Mouse (Mus musculus) adrenal gland, postnatal 25 days (tissue): ENCODE data around the gene Il21r. TPM values are rescaled to one million over a fixed set of nuclear protein-coding genes. Genes with fewer than 3 reads are reported as not detected.
A peak's percentile ranks its signal among the peaks of the same experiment; 100 is the strongest.

Source experiments
- DNase-seq: peaks from one replicate; pipeline ENCODE4 v3.0.0; 2021; ENCODE audit warnings: mixed read lengths
- long read RNA-seq: library from polyadenylated mRNA; stranded (forward); transcript quantifications from one replicate; pipeline ENCODE4 v2.0.0, GENCODE M21; 2021
- total RNA-seq: library from RNA; stranded (reverse); gene quantifications from 2 replicates; pipeline ENCODE4 v1.2.3, GENCODE M21; 2021

The Il21r gene
- 0.43 TPM in 1 of 2 replicates, not detected in the other for total RNA-seq
- long read RNA-seq, result 0 reads

- DNase-seq, result no peak
Measured at GRCm38 (mm10) chr7:125603185-125603631, at the start of gene Il21r. Gene Il21r (plus strand): TSS chr7:125603429.

DNA sequence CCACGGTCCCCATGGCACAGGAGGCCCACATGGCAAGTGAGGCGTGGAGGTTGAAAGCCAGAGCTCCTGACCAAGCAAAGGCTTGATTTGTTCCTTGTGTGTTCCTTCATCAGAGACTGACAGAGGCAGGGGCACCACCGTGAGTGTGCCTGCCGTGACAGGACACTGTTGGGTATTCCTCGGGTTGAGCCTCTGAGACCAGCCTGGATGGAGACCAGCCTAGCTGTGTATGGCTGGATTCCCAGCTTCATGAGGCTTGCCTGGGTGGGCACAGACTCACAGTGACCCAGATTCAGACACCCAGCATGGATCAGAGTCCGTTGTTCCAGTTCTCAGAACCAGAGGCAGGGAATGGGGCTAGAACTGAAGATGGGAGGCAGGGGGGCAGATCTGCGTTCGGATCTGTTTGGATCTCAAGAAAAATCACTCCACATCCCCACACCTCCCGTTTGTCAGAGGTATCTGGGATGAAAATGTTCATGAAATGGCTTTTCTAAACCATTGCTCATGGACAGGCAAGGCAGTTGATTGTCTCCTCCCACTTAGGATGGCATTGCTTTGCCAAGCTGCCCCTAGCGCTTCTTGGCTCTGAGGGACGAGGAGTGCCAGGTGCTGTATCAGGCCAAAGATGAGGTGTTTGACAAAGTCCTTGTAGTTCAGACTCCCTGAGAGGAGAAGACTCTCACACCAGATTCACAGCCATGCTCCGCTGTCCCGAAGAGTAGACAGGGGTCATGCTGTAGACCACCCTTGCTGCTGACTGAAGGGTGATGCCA, 49.4 kb upstream of the Il21r start:
- no peak for DNase-seq

- DNase-seq, result no peak
Measured at GRCm38 (mm10) chr7:125554456-125555114, 48.6 kb upstream of the Il21r start.

- no peak for DNase-seq
Measured at GRCm38 (mm10) chr7:125555351-125555872, 47.8 kb upstream of the Il21r start.

DNA sequence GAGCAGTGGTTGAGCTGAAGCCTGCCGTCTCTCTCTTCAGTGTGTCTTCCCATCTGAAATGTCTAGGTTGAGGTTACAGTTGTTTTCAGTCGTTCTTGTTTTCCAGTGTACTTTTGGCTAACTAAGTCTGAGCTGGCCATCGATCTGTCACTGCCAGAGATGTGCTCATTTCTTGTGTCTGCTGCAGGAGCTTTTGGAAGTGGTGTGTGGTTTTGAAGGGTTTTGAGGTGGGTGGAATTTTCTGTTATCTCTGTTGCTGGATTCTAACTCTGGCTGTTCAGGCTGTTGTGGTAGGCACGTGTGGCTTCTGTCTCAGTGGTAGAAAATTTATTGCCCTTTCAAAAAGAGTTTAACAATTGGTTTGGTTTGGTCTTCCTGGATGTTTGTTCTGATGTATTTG, 47.1 kb upstream of the Il21r start:
- DNase-seq, result no peak

DNA sequence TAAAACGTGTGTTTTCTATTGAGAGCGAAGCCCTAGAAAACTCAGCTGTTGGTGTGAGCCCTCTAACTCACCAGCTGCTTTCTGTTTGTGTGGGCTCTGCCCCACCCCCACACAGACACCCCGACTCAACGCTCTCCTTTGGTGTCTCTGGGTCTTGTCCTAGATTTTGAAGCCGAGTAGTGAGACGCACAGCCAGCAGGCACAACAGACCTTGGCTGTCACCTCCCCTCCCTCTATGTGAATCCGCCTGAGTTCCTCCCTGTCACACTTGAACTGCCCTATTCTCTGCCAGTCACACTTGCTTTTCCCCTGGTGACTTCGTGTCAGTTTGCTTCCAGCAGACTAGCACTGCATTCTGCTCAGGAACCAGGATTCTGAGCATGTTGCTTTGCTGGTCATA, 46.4 kb upstream of the Il21r start:
- no peak for DNase-seq

- DNase-seq, result no peak
Measured at GRCm38 (mm10) chr7:125558401-125558945, 44.8 kb upstream of the Il21r start.

DNA sequence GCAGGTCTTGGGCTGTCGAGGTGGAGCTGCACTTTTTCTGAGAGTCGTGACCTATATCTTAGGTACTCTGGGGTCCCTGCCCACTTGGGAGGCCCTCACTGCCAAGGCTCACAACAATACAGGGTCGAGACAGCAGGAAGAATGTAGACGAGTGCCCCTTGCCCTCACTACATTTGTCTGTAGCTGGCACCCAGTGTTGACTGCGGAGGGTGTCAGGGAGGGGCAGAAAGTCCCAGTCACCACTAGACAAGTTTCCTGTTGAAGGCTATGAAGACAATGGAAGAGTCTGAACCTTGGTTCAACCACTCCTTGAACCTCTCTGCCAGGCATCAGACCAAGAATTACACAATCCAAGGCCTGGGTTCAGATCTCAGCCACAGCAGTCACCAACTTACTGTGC, 44.2 kb upstream of the Il21r start:
- no peak for DNase-seq

GRCm38 (mm10) chr7:125559537-125559936, 43.7 kb upstream of the Il21r start:
- no peak for DNase-seq

DNA sequence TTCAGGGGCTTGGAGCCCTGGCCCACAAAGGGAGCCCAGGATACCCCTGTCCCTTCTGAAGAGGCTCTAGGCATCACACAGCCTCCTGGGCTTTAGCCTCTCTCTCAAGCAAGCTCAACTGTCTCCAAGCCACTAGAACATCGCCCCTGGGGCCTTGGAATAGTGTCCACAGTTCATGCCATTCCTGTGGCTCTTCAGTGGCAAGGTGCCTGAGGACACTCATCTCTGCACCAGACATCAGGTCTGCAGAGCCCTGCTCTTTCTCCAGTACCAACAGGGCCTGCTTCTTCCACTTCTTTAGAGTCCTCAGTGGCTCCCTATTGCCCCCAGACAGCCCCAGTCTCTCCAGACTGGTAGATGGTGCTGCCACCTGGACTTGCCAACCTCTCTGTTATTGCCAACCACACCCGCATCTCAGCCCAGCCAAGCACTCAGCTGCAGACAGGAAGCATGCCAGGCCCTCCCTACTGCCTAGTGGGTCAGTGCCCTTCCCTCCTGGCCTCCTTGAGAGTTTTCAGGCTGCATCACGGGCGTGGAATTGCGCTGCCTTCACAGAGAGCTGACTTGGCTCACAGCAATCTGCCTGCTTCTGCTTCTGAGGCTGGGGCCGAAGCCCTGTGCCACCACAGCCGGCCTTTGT, 43.0 kb upstream of the Il21r start:
- DNase-seq, result peak; percentile 56

- DNase-seq, result peak; percentile 92
Measured at GRCm38 (mm10) chr7:125561085-125561690, 42.0 kb upstream of the Il21r start.

GRCm38 (mm10) chr7:125562413-125562812, 40.8 kb upstream of the Il21r start:
- DNase-seq, result no peak

DNA sequence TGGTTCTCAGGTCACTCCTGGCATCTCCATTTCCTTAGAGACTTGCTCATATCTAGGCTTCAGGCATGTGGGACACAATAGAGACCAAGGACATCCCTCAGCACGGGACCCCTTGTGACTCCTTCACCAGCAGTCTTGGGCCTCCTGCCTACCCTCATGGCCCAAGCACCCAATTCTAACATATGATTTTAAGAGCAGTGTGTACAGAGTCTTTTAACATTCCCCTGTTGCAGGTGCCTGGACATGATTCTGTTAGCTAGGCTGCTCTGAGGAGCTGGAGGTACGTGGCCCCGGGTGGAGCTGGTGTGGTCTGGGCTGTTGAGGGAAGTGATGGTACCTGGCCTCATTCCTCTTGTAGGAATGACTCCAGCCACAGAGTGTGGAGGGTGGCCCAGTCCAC, 40.1 kb upstream of the Il21r start:
- no peak for DNase-seq

DNA sequence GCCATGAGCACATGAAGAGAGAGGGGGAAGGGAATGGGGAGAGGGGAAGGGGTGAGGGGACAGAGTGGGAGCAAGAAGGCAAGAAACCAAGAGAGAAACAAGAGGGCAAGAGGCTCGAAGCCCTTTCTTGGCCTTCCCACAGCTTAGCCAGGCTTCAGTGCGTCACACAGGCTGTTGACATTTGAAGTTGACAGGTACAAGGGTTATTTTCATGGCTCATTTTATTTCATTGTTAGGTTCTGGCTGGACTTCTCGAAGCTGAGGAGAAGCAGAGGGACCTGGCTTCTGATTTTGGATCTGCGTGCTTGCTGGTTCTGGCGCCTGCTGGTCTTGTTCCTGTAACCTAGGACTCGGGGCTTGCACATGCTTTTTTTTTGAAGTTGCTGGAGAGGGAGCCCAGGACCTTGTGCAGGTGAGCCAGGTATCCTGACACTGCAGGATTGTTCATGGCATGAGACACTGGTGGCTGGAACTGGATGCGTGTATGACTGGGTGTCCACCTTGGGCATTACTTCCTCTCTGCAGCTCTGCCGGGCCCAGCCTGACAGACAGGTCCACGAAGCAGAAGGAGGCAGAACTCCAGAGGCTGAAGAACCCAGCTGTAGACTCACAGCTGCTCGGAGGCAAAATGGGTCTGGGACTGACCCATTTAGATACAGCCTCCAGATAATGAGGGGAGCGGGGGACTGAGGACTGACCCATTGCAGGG, 38.8 kb upstream of the Il21r start:
- no peak for DNase-seq

DNA sequence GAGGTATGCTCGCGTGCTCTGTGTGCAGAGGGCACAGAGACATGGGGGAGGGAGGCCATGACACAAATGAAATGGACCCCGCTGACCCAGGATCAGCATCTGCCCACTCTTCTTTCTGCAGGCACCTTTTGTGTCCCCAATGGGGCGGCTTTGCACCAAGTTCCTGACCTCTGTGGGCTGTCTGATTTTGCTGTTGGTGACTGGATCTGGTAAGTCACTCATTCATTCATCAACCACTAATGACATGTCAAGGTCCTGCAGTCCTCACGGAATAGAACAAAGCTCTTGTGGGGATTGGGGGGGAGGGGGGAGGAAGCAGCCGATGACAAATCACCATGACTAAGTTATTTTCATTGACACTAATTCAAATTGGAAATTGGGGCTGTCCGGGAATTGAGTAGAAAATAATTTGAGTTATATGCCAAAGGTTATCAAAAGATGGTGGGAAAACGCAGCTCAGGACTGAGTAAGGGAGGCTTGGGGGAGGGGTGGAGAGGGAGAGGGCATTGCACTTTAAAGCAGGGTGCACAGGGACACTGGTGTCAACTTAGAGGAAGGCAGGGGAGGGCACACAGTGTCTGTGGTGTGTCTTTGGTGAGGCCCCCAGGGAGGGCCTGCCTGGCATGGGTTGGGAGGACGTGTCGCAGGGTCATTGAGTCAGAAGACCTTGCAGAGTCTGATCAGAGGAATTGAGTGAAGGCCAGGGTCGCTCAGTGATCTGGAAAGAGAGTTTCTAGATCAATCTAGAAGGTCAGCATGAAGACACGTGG, 37.5 kb upstream of the Il21r start:
- peak; percentile 66 for DNase-seq

DNA sequence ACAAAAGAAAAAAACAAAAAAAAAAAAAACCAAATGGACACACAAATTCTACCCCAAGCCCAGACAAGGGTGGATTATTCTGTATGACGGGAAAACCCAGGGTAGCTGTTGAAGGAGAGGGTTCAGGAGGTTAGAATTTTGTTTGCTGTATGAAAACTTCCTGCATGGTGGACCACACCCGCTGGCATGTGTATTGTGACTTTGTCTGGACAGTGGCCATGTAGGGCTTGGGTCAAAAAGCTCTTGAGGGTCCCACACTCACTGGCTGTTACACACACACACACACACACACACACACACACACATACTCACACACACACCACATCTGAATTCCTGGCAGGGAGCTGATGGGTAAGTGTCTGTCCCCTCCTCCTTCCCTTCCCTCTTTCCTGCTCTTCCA, 36.8 kb upstream of the Il21r start:
- no peak for DNase-seq

GRCm38 (mm10) chr7:125568888-125569287, 34.3 kb upstream of the Il21r start:
- no peak for DNase-seq

- no peak for DNase-seq
Measured at GRCm38 (mm10) chr7:125571891-125572290, 31.3 kb upstream of the Il21r start.

- no peak for DNase-seq
Measured at GRCm38 (mm10) chr7:125572737-125573136, 30.5 kb upstream of the Il21r start.

DNA sequence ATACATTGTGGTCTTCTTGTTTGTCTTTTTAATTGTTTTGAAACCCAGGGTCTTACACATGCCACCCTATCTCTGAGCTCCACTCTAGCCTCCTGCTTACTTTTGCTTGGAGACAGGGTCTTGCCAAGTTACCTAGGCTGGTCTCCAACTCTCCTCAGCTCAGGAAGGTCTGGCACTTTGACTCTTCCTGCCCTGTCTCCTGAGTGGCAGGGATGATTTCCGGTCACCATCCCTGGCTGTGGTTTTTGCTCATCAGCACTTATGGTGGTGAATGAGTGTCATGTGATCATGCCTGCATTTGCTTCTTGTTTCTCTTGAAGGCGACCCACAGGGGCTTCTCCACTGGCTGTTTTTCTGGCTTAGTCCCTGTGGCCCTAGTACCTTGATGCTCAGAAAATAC, 29.4 kb upstream of the Il21r start:
- DNase-seq, result no peak

- DNase-seq, result no peak
Measured at GRCm38 (mm10) chr7:125574832-125575231, 28.4 kb upstream of the Il21r start.
